Mouse (Mus musculus): ENCODE results near the gene 4930453N24Rik. TPM values are rescaled to one million over a fixed set of nuclear protein-coding genes. Genes with fewer than 3 reads are reported as not detected.

The 4930453N24Rik gene
- total RNA-seq, 2 experiments from 2014 or later, result 17.5 to 28.5 TPM

- ATAC-seq (replicated peaks; ENCODE audit: low FRiP score, poor library complexity, severe bottlenecking), result no peak
These were observed 47.5 kb downstream of the 4930453N24Rik start for GRCm38 (mm10) chr16:64723273-64724057.

- no peak for ATAC-seq (replicated peaks; ENCODE audit: low FRiP score, poor library complexity, severe bottlenecking)
These were observed 49.4 kb downstream of the 4930453N24Rik start for GRCm38 (mm10) chr16:64721542-64721941.

GRCm38 (mm10) chr16:64719096-64719495 lies 51.9 kb downstream of the 4930453N24Rik start:
- ATAC-seq (replicated peaks; ENCODE audit: low FRiP score, poor library complexity, severe bottlenecking), result no peak

GRCm38 (mm10) chr16:64717814-64718213 lies 53.1 kb downstream of the 4930453N24Rik start:
- ATAC-seq (replicated peaks; ENCODE audit: low FRiP score, poor library complexity, severe bottlenecking), result no peak

DNA sequence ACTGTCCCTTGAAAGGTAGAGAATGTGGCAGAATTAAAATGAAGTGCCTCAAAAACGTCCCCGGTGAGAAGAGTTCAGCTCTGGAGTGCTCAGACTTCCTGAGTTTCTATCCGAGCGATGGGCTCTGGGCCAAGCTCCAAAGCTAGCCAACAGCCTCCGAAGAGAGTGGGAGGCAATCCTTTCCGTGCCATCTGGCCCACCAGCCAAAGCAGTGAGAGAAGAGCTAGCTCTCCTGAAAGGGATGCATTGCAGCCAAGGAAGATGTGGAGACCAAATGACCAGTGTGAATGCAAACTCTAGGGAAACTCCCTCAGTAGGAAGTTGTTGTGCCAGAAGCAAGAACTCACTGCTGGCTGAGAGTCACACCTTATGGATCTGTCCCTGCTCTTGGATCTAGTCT lies 59.1 kb downstream of the 4930453N24Rik start:
- ATAC-seq (replicated peaks; ENCODE audit: low FRiP score, poor library complexity, severe bottlenecking), result no peak

Other genes with a start within 250 kb of the 4930453N24Rik start
- gene Csnka2ip, start 168.8 kb downstream of the 4930453N24Rik start, total RNA-seq (2015; ENCODE audit: low replicate concordance), result not detected in 2 replicates
- gene Csnka2ip, start 168.8 kb downstream of the 4930453N24Rik start, total RNA-seq (2017; ENCODE audit: low replicate concordance), result not detected in 2 replicates
- 15.1 and 17.3 TPM in 2 replicates for gene Zfp654, start 80.5 kb upstream of the 4930453N24Rik start, total RNA-seq (2015; ENCODE audit: low replicate concordance)
- 13.2 and 13.6 TPM in 2 replicates for gene Zfp654, start 80.5 kb upstream of the 4930453N24Rik start, total RNA-seq (2017; ENCODE audit: low replicate concordance)
- 51.5 and 76.7 TPM in 2 replicates for gene Cggbp1, start 80.8 kb upstream of the 4930453N24Rik start, total RNA-seq (2015; ENCODE audit: low replicate concordance)
- 54.6 and 57.1 TPM in 2 replicates for gene Cggbp1, start 80.8 kb upstream of the 4930453N24Rik start, total RNA-seq (2017; ENCODE audit: low replicate concordance)

All from erythroid progenitor cell, adult 5-6 weeks (primary cell).